Mouse (Mus musculus): ENCODE measurements around the gene Hist1h2ab.

GRCm38 (mm10) chr13:23745381-23746161, 5.4 kb upstream of the Hist1h2ab start, which contains the start of gene Hist1h3c:
- no peak for TF ChIP-seq CTCF (conservative IDR thresholded peaks at IDR 0.05; ENCODE audit: insufficient read depth, insufficient read length, low read depth, low read length)
- TF ChIP-seq POLR2A (IDR thresholded peaks at IDR 0.05; ENCODE audit: low read depth, low read length) = no peak

All from kidney, adult 2 months (tissue).